Mouse (Mus musculus): ENCODE data around the gene Npy1r. TPM values are rescaled to one million over a fixed set of nuclear protein-coding genes. Genes with fewer than 3 reads are reported as not detected.

The Npy1r gene
- 1.4 and 1.8 TPM in 2 replicates for polyA plus RNA-seq (2014; fragmentation: Nextera tagmentation; extraction: Ambion mirVana)

DNA sequence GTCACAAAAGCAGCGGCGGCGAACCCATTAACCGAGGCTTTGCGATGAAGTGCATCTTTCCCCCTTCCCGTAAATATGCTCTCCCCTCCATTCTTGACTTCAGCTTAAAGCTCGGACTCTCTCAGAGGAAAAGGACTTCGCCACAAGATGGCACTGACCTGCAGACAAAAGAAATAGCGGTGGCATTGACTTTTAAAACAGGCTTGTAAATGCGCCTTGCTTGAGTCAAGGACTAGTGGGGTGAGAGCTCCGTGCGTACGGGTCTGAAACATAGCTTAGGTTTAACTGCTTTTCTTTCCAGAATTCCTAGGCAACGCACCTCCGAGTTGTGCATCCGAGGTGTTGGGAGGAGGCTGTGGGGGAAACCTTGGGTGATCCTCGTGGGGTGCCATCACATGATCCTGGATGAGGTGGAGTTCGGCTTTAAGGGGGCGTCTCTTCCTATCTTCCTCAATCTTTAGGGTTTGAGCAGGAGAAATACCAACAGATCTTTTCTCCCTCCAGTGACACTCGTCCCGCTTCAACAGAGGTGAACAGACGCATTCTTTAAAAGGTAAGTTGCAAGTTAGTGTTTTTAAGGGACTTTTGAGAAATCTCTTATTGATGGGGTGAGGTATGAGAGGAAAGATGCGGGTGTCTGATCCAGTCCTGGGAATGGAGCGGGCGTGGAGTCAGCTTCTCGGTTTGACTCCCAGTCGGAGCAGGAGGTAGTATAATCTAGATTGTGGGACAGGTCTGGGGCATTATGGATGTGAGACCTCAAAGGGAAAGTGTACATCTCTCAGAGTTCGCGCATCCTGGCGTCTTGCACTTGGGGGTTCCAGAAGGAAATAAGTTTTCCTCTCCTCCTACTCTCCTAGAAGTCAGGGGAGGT lies at the start of gene Npy1r:
Npy1r (plus strand) TSS at position 223 of the 874 bp plus-strand sequence.
- under 1% methylated on average over 30 of the region's 30 CpGs for WGBS
- H3K27me3 ChIP-seq (ENCODE audit: control insufficient read depth, insufficient read depth, low read length): peaks cover 6% of the 10 kb centered on the region; the same call in 1 of the 2 replicates
- no peaks in the 10 kb centered on the region for H3K4me1 ChIP-seq (ENCODE audit: control insufficient read depth, insufficient read depth, low read length)
- peak within 1 kb of the TSS; percentile 59 for H3K4me2 ChIP-seq (ENCODE audit: low read depth)
- H3K36me3 ChIP-seq (ENCODE audit: control insufficient read depth, insufficient read depth, low read length): no peaks in the 10 kb centered on the region
- H3K4me3 ChIP-seq (ENCODE audit: low read depth, low read length): peak within 1 kb of the TSS; percentile 31
- no peaks in the 10 kb centered on the region for H3K9me3 ChIP-seq (ENCODE audit: control insufficient read depth, low read length)
- DNase-seq (ENCODE audit: low spot score) (peak; percentile 71), ATAC-seq (ENCODE audit: insufficient read depth, low FRiP score, low TSS enrichment) (peak; percentile 54)
- H3K27ac ChIP-seq (ENCODE audit: low read depth, low read length): no peak within 1 kb of the TSS
- H3K9ac ChIP-seq (ENCODE audit: low read length): peak within 1 kb of the TSS; percentile 2; the same call in 1 of the 2 replicates

- H3K4me2 ChIP-seq (ENCODE audit: low read depth): no peak overlapping the region
- no peaks in the 10 kb centered on the region for H3K36me3 ChIP-seq (ENCODE audit: control insufficient read depth, insufficient read depth, low read length)
- ATAC-seq (ENCODE audit: insufficient read depth, low FRiP score, low TSS enrichment): no peak
- H3K4me3 ChIP-seq (ENCODE audit: low read depth, low read length): no peak overlapping the region
- H3K4me1 ChIP-seq (ENCODE audit: control insufficient read depth, insufficient read depth, low read length): no peaks in the 10 kb centered on the region
- H3K9me3 ChIP-seq (ENCODE audit: control insufficient read depth, low read length): no peaks in the 10 kb centered on the region
- H3K27ac ChIP-seq (ENCODE audit: low read depth, low read length): no peak overlapping the region
- no peak overlapping the region for H3K9ac ChIP-seq (ENCODE audit: low read length)
- 83% methylated on average over 2 of the region's 2 CpGs for WGBS
- DNase-seq (ENCODE audit: low spot score): no peak
- H3K27me3 ChIP-seq (ENCODE audit: control insufficient read depth, insufficient read depth, low read length): no peaks in the 10 kb centered on the region
Measured at GRCm38 (mm10) chr8:66681261-66681660, 15.7 kb upstream of the Npy1r start.

DNA sequence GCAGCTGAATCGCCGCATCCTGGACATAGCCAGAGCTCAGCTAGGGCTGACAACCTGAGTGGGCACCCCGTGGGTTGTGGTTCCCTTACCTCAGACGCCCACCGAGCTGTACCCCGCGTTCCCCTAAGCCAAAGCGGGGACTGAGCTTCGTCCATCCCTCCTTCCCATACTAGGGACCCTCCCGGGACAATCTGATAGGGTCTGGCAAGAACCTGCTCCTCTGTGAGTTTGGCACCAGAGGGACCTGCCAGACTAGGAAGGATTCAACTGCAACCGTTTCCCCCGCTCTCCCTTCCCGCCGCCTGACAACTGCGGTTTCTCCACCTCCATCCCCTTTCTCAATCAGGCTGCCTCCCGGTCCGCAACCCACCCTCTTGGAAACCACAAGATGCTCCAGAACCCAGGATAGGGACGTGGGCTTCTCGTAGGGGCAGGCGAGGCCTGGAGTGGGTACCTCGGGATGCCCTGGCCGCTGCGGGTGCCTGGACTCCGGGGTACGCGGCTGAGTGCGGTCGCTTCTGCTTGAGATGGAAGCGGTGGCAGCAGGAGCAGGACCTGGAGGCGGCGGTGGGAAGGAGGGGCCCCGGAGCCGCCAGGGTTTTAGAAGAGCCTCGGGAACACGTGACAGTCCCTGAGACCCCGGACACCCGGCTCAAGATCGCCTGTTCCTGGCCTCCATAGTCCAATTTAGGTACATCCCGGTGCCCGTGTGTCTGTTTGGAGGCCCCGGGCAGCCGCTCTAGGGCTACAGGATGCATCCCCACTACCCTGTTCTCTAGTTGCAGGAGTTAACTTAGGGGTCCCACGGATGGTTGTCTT lies 9.3 kb upstream of the Npy1r start, which contains the start of gene Npy5r:
Npy5r (minus strand) TSS at position 618 of the 819 bp plus-strand sequence.
- peak within 1 kb of the TSS; percentile 92 for H3K4me2 ChIP-seq (ENCODE audit: low read depth)
- H3K36me3 ChIP-seq (ENCODE audit: control insufficient read depth, insufficient read depth, low read length): no peaks in the 10 kb centered on the region
- H3K4me1 ChIP-seq (ENCODE audit: control insufficient read depth, insufficient read depth, low read length): 0 out of 2 replicates have a peak, but pooled peaks cover 4% of the 10 kb centered on the region
- 2% methylated on average over 43 of the region's 43 CpGs for WGBS
- H3K9me3 ChIP-seq (ENCODE audit: control insufficient read depth, low read length): no peaks in the 10 kb centered on the region
- ATAC-seq (ENCODE audit: insufficient read depth, low FRiP score, low TSS enrichment) (peak; percentile 69), DNase-seq (ENCODE audit: low spot score) (peak; percentile 63)
- peaks cover 3% of the 10 kb centered on the region; the same call in 1 of the 2 replicates for H3K27me3 ChIP-seq (ENCODE audit: control insufficient read depth, insufficient read depth, low read length)
- H3K9ac ChIP-seq (ENCODE audit: low read length): peak within 1 kb of the TSS; percentile 63
- peak within 1 kb of the TSS; percentile 41 for H3K4me3 ChIP-seq (ENCODE audit: low read depth, low read length)
- H3K27ac ChIP-seq (ENCODE audit: low read depth, low read length): no peak within 1 kb of the TSS

DNA sequence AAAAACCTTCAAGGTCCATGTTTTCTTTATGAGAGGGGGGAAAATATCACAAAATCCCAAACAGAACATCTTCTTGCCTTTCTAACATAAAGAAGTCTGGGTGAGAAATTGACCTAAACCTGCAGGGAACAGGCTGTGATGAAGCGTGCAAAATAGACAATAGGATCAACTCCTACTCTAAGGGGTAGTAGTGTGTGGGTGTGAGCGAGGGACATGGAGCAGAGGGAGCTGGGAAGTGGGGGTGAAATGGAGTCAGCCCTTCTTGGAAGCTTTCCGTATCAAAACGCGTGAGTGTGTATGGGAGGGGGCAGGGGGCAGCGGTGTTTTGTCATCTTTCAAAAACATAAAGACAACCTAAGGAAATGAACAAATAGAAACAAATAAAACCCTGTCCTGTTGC lies 8.6 kb upstream of the Npy1r start:
- Histone ChIP-seq H3K36me3 (ENCODE audit: control insufficient read depth, insufficient read depth, low read length) (no peaks in the 10 kb centered on the region), H3K9me3 (ENCODE audit: control insufficient read depth, low read length) (no peaks in the 10 kb centered on the region), H3K27me3 (ENCODE audit: control insufficient read depth, insufficient read depth, low read length) (peaks cover 3% of the 10 kb centered on the region; the same call in 1 of the 2 replicates), H3K27ac (ENCODE audit: low read depth, low read length) (no peak overlapping the region), H3K4me1 (ENCODE audit: control insufficient read depth, insufficient read depth, low read length) (0 out of 2 replicates have a peak, but pooled peaks cover 4% of the 10 kb centered on the region), H3K9ac (ENCODE audit: low read length) (no peak overlapping the region), H3K4me3 (ENCODE audit: low read depth, low read length) (peak overlapping the region; percentile 41), H3K4me2 (ENCODE audit: low read depth) (peak overlapping the region; percentile 92)
- 47% methylated on average over 6 of the region's 6 CpGs for WGBS
- no peak for DNase-seq (ENCODE audit: low spot score)
- ATAC-seq (ENCODE audit: insufficient read depth, low FRiP score, low TSS enrichment): no peak

GRCm38 (mm10) chr8:66688799-66689198 lies 8.2 kb upstream of the Npy1r start:
- H3K9ac ChIP-seq (ENCODE audit: low read length): no peak overlapping the region
- no peaks in the 10 kb centered on the region for H3K9me3 ChIP-seq (ENCODE audit: control insufficient read depth, low read length)
- H3K27me3 ChIP-seq (ENCODE audit: control insufficient read depth, insufficient read depth, low read length): peaks cover 3% of the 10 kb centered on the region; the same call in 1 of the 2 replicates
- no peak overlapping the region for H3K4me3 ChIP-seq (ENCODE audit: low read depth, low read length)
- WGBS: 63% methylated on average over 4 of the region's 4 CpGs
- DNase-seq (ENCODE audit: low spot score): no peak
- H3K27ac ChIP-seq (ENCODE audit: low read depth, low read length): no peak overlapping the region
- no peaks in the 10 kb centered on the region for H3K36me3 ChIP-seq (ENCODE audit: control insufficient read depth, insufficient read depth, low read length)
- H3K4me2 ChIP-seq (ENCODE audit: low read depth): no peak overlapping the region
- ATAC-seq (ENCODE audit: insufficient read depth, low FRiP score, low TSS enrichment): no peak
- H3K4me1 ChIP-seq (ENCODE audit: control insufficient read depth, insufficient read depth, low read length): 0 out of 2 replicates have a peak, but pooled peaks cover 4% of the 10 kb centered on the region

- ATAC-seq (ENCODE audit: insufficient read depth, low FRiP score, low TSS enrichment): no peak
- Histone ChIP-seq H3K4me1 (ENCODE audit: control insufficient read depth, insufficient read depth, low read length) (0 out of 2 replicates have a peak, but pooled peaks cover 4% of the 10 kb centered on the region), H3K4me2 (ENCODE audit: low read depth) (no peak overlapping the region), H3K36me3 (ENCODE audit: control insufficient read depth, insufficient read depth, low read length) (no peaks in the 10 kb centered on the region), H3K9me3 (ENCODE audit: control insufficient read depth, low read length) (no peaks in the 10 kb centered on the region), H3K27me3 (ENCODE audit: control insufficient read depth, insufficient read depth, low read length) (peaks cover 3% of the 10 kb centered on the region; the same call in 1 of the 2 replicates), H3K27ac (ENCODE audit: low read depth, low read length) (no peak overlapping the region), H3K4me3 (ENCODE audit: low read depth, low read length) (no peak overlapping the region), H3K9ac (ENCODE audit: low read length) (no peak overlapping the region)
- no peak for DNase-seq (ENCODE audit: low spot score)
- WGBS: 71% methylated on average over 5 of the region's 5 CpGs
Measured at GRCm38 (mm10) chr8:66690402-66690801, 6.6 kb upstream of the Npy1r start.

GRCm38 (mm10) chr8:66698011-66698410 lies 1.0 kb downstream of the Npy1r start:
- peak overlapping the region; percentile 31; the same call in 1 of the 2 replicates for H3K4me3 ChIP-seq (ENCODE audit: low read depth, low read length)
- no peak overlapping the region for H3K27ac ChIP-seq (ENCODE audit: low read depth, low read length)
- no peaks in the 10 kb centered on the region for H3K9me3 ChIP-seq (ENCODE audit: control insufficient read depth, low read length)
- WGBS: 5% methylated on average over 7 of the region's 7 CpGs
- H3K27me3 ChIP-seq (ENCODE audit: control insufficient read depth, insufficient read depth, low read length): peaks cover 6% of the 10 kb centered on the region; the same call in 1 of the 2 replicates
- ATAC-seq (ENCODE audit: insufficient read depth, low FRiP score, low TSS enrichment): no peak
- H3K9ac ChIP-seq (ENCODE audit: low read length): no peak overlapping the region
- H3K36me3 ChIP-seq (ENCODE audit: control insufficient read depth, insufficient read depth, low read length): no peaks in the 10 kb centered on the region
- H3K4me1 ChIP-seq (ENCODE audit: control insufficient read depth, insufficient read depth, low read length): no peaks in the 10 kb centered on the region
- H3K4me2 ChIP-seq (ENCODE audit: low read depth): peak overlapping the region; percentile 59
- DNase-seq (ENCODE audit: low spot score): no peak

GRCm38 (mm10) chr8:66698782-66699181 lies 1.8 kb downstream of the Npy1r start:
- 81% methylated on average over 7 of the region's 7 CpGs for WGBS
- Histone ChIP-seq H3K9ac (ENCODE audit: low read length) (no peak overlapping the region), H3K4me2 (ENCODE audit: low read depth) (no peak overlapping the region), H3K4me1 (ENCODE audit: control insufficient read depth, insufficient read depth, low read length) (no peaks in the 10 kb centered on the region), H3K4me3 (ENCODE audit: low read depth, low read length) (no peak overlapping the region), H3K9me3 (ENCODE audit: control insufficient read depth, low read length) (no peaks in the 10 kb centered on the region), H3K36me3 (ENCODE audit: control insufficient read depth, insufficient read depth, low read length) (no peaks in the 10 kb centered on the region), H3K27me3 (ENCODE audit: control insufficient read depth, insufficient read depth, low read length) (peaks cover 6% of the 10 kb centered on the region; the same call in 1 of the 2 replicates), H3K27ac (ENCODE audit: low read depth, low read length) (no peak overlapping the region)
- no peak for DNase-seq (ENCODE audit: low spot score)
- no peak for ATAC-seq (ENCODE audit: insufficient read depth, low FRiP score, low TSS enrichment)

Measured in neural tube, embryonic 11.5 days (tissue).